Mouse (Mus musculus) spleen, adult 18-20 months (tissue): ENCODE measurements at regions not wholly inside any gene's neighbourhood (a gene's known extent, or its start where the extent isn't known, plus 50 kb on each side); places are given as distances from the start of the nearest gene placed in this dataset.

ENCODE experiments used
- DNase-seq, 2 experiments: peaks; one replicate each; pipeline ENCODE4 v3.0.0; 2022; ENCODE audit warnings: mixed read lengths in 2 of 2

DNA sequence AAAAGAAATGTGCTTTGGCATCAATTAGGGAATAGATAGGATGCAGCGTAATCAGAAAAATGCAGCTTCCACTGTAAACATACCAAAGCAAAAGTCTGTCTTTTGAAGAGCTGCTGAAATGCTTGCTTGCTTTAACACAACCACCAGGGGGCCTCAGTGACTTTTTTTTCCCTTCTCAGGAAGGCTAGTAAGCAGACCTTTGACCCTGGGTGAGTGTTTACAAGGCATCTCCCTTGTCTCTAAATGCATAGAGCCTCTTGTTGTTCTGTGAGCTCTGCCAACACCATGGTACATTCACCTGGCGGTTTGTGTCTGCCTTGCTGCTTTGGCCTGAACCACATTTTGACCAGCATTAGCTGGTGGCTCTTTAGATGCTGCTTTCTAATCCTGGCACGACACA lies 191.9 kb upstream of the C9orf72 start:
- peak in 1 of 2 experiments; percentile 2 for DNase-seq

DNA sequence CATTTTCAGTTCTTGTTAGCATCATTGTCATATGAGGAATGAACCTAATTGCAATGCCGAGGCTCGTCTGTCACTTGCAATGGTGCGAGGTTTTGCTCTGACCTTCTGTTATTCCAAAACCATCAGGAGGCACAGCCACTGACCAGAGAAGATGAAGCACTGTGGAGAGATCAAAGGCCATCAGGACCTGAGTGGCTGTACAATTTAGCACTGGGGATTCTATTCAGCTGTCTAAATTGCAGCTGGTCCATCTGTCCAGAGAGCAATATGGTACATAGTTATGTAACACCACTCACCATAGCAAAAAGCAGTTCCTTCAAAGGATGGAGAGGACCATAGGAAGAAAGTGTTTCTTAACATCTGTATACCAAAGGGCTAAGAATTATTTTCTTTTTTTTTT lies 187.5 kb upstream of the C9orf72 start:
- DNase-seq = no peak

DNA sequence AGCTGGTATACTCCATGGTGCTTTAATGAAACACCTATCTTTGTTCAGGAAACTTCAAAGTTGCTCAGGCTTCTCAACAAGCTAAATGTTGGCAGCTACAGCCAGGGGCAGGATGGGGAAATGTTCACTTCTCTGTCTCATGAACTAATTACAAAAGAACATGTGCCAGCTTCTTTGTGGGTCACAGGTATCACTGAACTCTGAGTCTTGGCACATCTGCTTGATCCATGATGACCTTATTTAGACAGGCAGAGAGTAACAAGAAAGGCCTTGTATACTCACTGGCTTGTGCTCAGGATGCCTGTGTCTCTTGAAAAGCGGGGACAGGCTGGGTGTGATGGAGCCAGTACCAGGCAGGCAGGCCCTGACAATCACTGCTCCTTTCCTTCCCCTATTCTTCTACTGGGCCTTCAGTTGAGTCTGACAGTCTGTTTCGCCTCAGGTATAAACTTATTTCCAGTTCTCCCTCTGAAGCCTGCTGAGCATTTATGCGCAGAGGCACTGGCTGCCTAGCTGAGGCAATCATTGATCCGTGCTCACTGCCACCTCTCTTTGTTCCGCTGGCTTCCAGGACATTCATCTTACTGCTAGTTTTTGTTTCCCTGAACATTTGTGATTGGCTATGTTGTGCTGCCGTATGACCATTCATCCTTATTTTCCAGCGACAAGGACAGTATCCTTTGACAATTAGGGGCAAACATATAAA lies 179.5 kb upstream of the C9orf72 start:
- no peak for DNase-seq

DNA sequence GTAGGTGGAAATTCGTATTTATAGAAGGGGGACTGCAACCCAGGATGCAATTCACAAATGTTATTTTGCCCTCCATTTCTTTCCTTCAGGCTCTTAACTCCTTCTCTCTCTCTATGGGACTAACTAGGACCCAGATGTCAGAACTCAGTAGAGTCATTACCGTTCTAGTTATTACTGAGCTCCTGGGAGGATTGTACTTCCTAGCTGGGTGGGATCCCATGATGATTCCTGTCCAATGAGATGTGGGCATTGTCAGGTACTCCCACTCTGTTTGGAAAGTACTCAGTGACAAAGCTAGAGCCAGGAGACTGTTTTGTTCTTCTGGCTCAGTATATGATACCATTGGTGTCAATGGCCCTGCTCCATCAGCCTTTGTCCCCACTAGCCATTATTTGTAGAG lies 178.1 kb upstream of the C9orf72 start:
- DNase-seq = no peak

DNA sequence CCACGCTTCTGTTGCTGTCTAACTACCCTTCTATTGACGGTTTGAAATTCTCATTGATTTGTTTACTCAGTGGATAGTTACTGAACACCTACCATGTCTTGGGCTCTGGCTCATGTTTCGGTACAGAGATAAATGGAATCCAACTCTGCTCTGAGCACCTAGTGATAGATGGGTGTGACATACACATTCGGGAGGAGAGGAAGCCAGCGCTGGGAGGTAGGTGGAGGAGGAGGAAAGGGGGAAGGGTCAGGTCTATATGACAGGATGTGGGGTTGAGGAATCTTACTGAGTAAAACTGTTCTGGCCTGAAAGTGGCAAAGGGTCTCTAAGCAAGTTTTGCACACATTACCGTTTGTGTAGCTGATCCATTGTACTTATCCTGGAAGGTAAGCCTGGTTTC lies 177.6 kb upstream of the C9orf72 start:
- no peak for DNase-seq

DNA sequence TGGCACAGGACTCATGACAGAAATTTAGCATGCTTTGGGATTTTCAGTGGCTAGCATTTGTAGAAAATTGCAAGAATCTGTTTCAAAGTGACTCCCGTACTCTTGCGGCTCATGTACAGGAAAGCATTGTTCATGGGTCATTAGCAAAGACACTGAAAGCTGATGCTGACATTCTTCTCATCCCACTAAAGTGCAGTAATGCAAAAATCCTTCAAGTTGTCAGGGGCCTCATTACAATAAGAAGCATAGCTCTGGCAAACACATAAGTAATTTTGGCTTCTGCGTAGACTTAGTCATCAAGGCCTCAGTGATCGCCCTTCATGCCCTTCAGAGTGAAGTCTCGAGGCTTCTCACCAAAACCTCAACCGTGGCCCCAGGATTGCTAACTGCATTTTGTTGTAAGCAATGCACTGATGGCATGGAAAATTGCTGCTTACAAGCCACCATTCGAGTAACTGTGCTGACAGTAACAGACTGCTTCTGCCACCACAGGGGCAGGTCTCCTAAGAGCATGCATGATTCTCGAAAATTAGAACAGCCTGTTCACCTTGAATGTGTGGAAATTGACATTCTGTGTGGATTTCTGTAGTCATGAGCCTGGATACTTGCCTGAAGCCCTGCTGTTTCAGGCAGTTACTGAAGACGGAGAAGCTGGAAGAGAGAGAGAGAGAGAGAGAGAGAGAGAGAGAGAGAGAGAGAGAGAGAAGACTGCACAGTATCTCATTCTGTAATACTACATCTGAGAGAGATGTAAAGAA lies 176.6 kb upstream of the C9orf72 start:
- DNase-seq = no peak

DNA sequence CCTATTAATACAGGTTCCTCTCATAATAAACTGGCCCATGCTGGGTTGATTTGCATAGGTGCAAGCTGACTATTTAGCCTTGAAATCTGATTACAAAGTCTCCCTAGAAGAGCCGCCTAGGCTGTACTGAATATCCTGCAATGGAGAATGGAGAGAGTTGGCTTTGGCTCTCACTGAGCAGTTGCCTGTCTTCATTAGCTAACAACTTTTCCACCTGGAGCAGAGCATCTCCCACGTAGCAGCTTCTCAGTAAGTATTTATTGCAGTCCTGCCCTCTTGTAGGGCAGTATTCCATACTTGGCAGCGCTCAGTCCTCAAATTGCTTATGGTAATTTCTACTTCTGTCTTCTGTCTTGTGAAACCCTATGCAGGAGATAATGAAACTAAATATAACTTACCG lies 175.8 kb upstream of the C9orf72 start:
- DNase-seq = no peak

DNA sequence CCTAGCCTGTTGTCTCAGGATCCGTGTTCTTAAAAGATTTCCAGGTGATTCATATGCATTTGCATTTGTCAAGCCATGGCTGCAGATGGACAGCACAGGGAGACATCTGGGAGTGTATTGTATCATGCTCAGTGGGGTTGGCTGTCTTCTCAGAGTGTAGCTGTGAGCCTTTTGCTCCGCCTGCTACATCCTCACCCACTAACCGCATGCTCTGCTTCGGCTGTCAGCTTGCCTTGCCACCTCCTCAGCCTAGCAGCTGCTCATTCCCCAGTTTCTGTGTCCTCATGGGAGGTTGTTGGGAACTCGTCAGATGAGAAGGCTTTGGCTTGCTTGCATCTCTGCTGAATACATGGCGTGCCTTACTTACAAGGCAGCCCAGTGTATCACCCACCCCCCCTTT lies 174.5 kb upstream of the C9orf72 start:
- no peak for DNase-seq

DNA sequence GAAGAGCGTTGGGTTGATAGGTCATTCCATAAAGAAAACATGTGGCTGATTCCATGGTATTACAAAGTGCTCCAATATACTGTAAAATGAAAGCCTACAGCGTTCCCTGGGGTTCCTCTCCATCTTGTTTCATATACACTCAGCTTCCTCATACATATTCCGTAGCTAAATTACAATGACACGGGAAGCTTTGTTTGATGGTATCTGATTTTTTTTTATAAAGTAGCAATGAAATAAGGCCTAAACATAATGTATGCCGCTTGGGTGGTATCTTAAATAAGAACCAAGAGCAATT lies 169.6 kb upstream of the C9orf72 start:
- no peak for DNase-seq

DNA sequence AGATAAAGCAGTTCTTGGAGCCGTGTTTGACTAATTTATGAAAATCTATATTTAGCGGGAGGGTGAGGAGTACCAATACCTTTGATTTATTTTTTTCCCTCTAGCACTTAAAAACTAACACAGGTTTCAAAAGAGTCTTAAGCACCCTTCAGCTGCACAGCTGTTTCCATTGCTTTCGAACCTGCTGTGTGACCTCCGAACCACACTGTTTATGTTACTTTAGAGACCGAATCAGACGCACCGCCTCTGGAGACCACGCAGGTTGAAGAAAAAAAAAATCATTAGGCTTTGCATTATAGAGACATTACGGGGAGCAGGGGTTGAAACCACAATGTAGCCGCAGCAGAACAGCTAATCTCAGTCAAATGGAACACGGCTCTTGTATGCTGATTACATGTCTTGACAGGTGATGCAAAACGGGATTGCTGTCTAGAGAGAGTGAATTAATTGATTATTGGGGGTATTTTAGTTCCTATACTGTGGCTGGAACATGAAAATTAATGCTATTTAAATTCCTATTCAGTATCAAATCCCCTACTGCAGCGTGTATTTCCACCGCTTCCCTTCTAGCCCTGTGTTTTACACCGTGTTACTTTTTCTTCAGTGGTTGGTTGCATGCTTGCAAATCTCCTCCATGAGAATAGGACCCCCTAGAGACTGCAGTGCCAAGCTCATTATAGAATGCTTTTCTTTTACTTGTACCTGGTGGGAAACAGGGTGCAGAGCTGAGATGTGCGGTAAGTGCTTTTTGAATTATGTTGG lies 169.0 kb upstream of the C9orf72 start:
- no peak for DNase-seq

DNA sequence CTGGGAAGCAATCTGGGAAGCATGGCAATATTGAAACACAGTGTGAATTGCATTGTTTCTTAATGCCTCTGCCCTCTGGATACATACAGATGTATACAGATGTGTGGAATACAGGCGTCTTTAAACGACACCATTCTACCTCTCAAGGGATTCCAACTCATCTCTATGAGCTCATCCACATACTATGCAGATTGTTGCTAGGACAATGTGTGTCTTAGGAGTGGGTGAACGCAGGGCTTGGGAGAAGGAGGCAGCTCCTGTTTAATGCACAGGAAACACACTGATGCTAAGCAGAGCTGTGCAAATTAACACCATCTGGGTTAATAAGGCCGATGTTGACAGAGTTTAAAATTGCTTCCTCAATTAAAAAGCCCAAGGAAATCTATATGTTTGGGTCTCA lies 149.8 kb upstream of the C9orf72 start:
- DNase-seq = no peak

DNA sequence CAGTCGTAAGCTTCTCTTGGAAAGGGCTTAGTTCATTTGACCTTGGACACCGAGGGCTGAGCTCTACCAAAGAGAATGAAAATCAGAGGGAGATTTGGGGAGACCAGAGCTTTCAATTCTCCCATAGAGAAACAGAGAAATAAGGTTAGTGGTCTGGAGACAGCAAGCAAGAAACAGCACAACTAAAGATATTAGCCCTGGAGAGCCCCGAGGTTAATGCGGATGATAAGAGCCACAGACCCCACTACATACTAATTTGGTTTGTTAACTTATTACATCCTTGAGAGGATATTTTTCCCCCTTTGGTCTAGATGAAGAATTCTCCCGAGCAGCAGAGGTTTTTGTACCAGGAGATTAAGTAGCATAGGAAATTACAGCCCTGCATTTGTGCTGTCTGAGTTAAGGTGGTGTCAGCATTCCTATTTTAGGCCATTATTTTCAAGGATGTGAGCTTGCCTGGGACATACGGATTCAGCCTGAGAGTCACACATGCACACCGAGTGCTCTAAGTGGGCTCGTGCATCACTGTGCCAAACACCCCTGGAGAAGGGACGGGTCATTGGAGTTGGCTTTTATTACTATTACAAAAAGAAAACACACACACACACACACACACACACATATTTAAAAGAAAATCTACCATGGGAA lies 147.4 kb upstream of the C9orf72 start:
- DNase-seq = no peak

DNA sequence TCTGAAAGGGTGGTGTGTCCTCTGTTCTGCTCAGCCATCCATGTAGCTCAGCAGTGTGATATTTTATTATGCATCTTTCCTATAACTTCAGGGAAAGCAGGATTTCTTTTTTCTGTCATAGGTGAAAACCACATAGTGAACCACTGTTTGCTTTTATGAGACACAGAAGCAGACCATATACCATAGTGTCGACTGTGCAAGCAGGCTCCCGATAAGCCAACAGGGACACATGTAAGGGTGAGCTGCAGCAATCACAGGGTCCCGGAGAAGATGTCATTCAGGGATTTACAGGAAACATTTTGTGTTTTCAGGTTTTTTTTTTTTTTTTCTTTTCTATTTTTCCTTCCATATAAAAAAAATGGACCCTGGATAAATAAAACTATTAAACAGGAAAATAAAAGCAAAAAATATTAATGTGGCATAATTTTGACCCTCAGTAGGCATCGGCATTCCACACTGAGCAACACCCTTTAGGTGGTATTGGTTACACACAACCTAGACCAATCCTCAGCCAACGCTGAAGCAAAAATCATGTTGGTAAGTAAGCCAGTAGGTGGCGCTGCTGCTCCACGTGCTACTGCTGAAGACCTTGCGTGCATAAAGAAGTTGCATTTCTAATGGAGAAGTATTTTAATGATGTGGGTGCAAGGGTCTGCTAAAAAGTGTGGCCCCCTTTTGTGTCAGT lies 146.7 kb upstream of the C9orf72 start:
- DNase-seq = peak in 1 of 2 experiments; percentile 51

DNA sequence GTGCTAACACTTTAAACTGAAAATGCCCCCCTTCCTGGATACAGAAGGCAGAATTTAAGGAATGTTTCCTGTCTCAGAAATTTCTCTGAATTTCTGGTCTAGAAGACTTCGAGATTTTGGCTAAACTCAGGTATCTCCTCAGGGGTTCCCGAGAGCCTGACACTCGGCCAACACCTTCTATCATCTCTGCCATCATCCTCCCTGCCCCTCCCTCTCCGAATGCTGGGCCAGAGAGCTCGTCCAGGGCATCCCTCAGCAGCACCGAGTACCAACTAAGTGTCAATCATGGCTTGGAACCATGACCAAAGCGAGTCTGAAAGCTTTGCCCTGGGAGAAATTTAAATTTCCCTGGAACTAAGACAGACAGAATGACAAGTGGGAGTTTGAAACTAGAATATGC lies 138.2 kb upstream of the C9orf72 start:
- DNase-seq = no peak

DNA sequence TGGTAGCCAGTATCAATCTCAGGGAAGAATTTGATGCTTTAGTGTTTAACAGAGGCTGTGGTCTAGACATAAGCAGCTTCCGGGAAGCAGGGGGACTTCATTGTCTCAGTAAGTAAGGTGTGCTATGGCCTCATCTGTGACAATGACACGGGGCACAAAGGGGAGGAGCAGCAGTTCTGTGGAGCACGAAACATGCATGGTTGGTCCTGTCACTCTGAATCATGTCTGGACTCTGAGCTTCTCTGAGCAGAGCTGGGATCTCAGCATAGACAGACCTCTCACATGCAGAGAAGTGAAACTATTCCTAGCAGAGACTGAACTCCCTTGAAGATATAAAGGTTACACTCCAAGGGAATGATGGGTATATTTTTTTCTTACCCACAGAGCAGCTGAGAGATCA lies 136.2 kb upstream of the C9orf72 start:
- no peak for DNase-seq

DNA sequence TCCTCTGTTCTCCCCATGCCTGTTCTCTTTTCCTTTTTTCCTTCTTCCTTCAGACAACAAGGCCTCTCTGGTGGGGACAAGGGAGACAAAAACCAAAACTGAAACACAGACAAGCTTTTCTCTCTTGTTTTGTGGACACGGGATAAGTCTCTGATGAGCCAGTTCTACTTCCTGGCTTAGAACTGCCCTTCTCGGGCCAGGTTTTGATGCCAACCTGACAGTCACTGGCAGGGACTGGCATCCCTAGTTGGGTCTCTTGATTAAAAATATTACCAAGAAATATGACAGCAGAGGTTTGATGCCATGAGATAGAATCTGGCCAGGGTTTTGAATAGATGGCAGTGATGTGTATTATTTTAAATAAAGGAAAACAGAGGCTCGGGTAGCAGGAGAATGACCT lies 133.4 kb upstream of the C9orf72 start:
- no peak for DNase-seq

DNA sequence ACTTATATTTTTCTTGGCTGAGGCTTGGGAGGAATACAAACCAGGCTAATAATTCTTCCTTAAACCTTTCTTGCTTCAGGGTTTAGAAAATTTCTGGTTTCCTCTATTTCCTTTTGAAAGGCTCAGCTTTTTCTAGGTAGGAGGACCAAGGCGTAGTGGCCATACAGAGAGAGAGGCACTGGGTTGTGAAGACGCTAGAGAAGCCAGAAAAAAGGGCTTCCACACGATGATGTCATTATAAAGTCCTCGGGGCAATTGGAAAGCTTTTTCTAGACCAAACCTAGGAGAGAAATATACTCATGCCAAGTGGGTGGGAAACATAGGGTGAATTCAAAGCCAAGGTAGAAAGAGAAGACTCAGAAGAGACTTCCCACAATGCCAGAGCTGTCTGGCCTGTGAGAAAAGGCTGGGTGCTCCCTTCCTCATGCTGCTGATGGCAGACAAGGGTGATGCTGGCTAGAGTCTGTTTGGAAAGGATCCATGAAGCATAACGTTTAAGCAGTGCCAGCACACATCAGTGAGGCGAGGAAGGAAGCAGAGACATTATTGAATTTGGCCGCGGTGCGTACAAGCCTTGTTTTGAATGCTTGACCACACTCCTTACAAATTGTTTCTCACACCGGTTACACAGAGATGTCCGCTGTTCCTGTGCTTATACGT lies 131.1 kb upstream of the C9orf72 start:
- DNase-seq = no peak

DNA sequence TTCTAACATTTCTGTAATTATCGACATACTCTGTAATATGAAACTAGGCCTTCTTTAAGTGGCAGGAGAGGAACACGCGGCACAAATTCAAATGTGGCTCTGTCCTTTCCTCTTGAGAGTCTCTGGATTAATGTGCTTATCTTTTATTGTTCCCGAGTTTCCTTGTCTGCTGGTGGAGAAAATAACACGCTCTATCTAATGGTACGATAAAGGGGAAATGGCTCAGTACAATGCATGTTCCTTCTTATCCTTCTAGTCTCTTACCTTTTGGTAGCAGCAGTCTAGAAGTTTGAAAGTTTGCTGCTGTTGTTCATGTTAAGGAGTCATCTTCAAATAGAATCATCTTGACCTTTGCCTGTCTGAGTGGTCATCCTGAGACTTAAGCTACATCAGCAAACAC lies 130.1 kb upstream of the C9orf72 start:
- no peak for DNase-seq

DNA sequence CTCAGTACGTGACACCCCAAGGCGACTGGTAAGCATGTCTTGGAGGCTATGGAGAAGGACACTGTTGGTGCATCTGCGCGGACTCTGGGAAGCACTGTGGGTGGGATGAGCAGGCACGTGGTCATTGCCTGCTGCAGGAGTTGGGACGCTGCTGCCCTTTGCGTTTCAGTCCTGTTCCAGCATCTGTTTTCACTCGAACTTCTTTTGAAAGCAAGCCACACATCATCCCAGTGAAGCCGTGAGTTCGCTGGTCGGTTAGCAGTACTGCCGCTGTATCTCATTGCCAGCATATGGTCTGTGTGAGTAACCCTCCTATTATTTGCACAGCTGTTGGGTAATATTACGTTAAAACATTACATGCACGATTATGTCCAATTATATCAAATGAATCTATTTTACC lies 128.1 kb upstream of the C9orf72 start:
- no peak for DNase-seq

DNA sequence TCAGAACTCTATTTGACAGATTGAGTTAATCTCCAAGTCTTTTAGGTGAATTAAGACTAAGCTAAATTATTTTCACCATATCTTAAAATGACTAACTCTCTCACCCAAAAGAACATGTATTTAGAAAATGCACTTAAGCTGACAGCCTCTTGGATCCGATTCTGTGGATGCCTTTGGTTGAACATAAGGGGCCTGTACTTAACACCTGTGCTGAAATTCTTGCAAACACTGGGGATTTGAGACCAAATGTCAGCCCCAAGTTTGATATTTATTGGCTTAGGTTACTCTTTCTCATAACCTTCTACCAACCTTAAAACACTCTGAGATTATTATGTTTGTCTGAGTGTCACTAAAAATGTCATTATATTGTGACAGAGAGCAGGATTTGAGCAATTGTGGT lies 126.6 kb upstream of the C9orf72 start:
- DNase-seq = no peak

DNA sequence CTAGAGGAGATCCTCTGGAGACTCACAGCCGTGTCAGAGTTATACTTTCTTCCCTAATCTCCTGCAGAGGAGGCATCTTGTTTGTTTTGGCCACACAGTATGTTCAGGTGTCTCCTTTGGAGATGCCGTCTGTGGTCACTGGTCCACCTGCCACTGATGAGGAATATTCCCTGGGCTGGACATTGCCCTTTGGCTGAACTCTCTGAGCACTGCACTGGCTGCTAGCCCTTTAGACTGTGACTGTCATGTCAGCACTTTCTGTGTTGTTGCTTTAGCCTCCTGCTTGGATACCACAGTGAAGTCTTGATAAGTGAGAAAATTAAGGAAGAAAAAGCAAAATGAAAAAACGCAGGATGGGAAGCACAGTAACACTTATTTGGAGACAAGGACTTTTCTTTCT lies 124.5 kb upstream of the C9orf72 start:
- DNase-seq = no peak

DNA sequence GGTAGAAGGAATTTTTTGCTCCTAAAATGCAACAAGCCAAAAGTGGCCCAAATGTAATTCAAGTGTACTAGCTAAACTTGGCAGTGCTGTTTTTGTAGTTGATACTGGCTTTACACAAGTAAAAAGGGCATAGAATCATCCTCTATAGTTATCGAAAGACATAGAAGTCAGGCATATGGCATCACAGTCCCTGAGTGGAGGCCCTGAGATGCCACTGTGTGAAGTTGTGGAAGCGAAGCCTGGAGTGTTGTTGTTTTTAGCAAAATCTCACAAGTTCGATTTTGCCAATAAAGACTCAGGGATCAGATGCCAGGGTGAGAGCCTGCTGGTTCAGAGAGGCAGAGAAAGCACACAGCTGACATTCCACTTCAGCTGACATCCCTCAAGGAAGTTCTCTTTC lies 121.6 kb upstream of the C9orf72 start:
- no peak for DNase-seq

DNA sequence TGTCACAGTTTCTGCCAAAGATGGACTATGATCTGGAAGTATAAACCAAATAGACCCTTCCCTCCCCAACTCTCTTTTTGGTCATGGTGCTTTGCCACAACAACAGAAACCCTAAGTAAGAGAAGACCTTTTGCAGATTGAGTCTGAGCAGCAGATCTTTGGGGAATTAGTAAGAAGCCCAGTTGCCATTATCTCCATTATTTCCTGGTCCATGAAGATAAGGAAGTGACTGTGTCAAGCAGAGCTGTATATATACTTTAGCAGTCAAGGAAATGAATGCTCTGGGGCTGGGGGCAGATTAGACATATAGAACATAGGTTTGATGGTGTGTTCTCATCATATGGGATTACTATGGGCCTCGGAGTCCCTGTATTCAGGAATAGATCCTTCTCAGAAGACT lies 117.8 kb upstream of the C9orf72 start:
- DNase-seq = no peak
